Mouse (Mus musculus) liver, embryonic 14.5 days (tissue): ENCODE data around the gene Bpgm. TPM values are rescaled to one million over a fixed set of nuclear protein-coding genes. Genes with fewer than 3 reads are reported as not detected.

ENCODE experiments used
- ATAC-seq: fragments of 200-750 bp; cut with Nextera tagmentation; 2 replicates; pipeline ENCODE4 v1.8.0; 2017; ENCODE audit warnings: moderate number of reproducible peaks, mild to moderate bottlenecking, moderate library complexity; ENCODE audit not compliant: insufficient read depth
- DNase-seq, 3 experiments: peaks; one replicate each; pipeline ENCODE4 v3.0.0-alpha.2; 2012 to 2013; ENCODE audit warnings: low read depth in 3 of 3, low spot score in 3 of 3
- H3K27ac ChIP-seq: fragments of 300-500 bp; sonication (generic); 2 replicates; pipeline ENCODE4 v1.5.1; 2014; ENCODE audit warnings: moderate library complexity, mild to moderate bottlenecking, control low read depth, inconsistent platforms
- H3K27me3 ChIP-seq: fragments of 300-500 bp; sonication (generic); 2 replicates; pipeline ENCODE4 v1.6.1; 2014; ENCODE audit warnings: mild to moderate bottlenecking, low read length, moderate library complexity; ENCODE audit not compliant: control insufficient read depth, insufficient read depth
- H3K36me3 ChIP-seq: fragments of 300-500 bp; sonication (generic); replicated peaks from 2 replicates; pipeline ENCODE4 v1.6.1; 2014; ENCODE audit warnings: low read depth; ENCODE audit not compliant: control insufficient read depth, insufficient read depth
- H3K4me1 ChIP-seq, 2 experiments: fragments of 200-500 bp in 1 of 2; fragments of 300-500 bp in 1 of 2; sonication (generic) in 1 of 2; replicated peaks; 2 replicates each; pipeline ENCODE4 v1.6.1; 2012 to 2014; ENCODE audit warnings: antibody characterized with exemption in 1 of 2, inconsistent platforms in 1 of 2, low read length in 1 of 2; ENCODE audit not compliant: control insufficient read depth in 2 of 2, insufficient read depth in 2 of 2
- H3K4me2 ChIP-seq: fragments of 300-500 bp; sonication (generic); 2 replicates; pipeline ENCODE4 v1.6.1; 2014; ENCODE audit warnings: low read depth, mild to moderate bottlenecking, control low read depth, moderate library complexity
- H3K4me3 ChIP-seq, 2 experiments: fragments of 200-500 bp in 1 of 2; fragments of 300-500 bp in 1 of 2; sonication (generic) in 1 of 2; 2 replicates each; pipeline ENCODE4 v1.5.1; 2012 to 2014; ENCODE audit warnings: low read depth in 2 of 2, low read length in 2 of 2, mild to moderate bottlenecking in 2 of 2, control low read depth in 1 of 2, inconsistent platforms in 1 of 2, moderate library complexity in 1 of 2; ENCODE audit not compliant: insufficient read depth in 1 of 2
- H3K9ac ChIP-seq: fragments of 300-500 bp; sonication (generic); replicated peaks from 2 replicates; pipeline ENCODE4 v1.6.1; 2014; ENCODE audit warnings: mild to moderate bottlenecking, control low read depth, moderate library complexity
- H3K9me3 ChIP-seq: fragments of 300-500 bp; sonication (generic); 2 replicates; pipeline ENCODE4 v1.6.1; 2016; ENCODE audit warnings: low read length, mixed read lengths; ENCODE audit not compliant: control insufficient read depth
- CTCF ChIP-seq: IDR thresholded peaks from 2 replicates; pipeline ENCODE4 v1.5.1; 2016; ENCODE audit warnings: antibody characterized with exemption, low read depth, control low read depth
- EP300 ChIP-seq: IDR thresholded peaks from 2 replicates; pipeline ENCODE4 v1.6.1; 2016; ENCODE audit warnings: antibody characterized with exemption, low read depth
- WGBS: fragments of 180-500 bp; shearing (Covaris S2); extraction: QIAGEN DNeasy Blood & Tissue Kit; methylation state at CpG from one replicate; pipeline ENCODE4 v1.1.7; 2014; ENCODE audit not compliant: insufficient replicate concordance; 5-methylcytosine and 5-hydroxymethylcytosine counted together
- polyA plus RNA-seq, 2 experiments: library from polyadenylated mRNA; depleted of rRNA in 1 of 2; stranded (reverse) in 1 of 2; unstranded in 1 of 2; fragments of >200 nt; fragmentation: Nextera tagmentation in 1 of 2; extraction: Ambion mirVana in 1 of 2; gene quantifications; 2 replicates each; pipeline versions ENCODE4 v1.2.1 to v1.2.3; 2012 to 2014

Bpgm gene
- polyA plus RNA-seq, 2 experiments, result 140 to 143 TPM

GRCm38 (mm10) chr6:34554291-34554997 lies 78.4 kb downstream of the Bpgm start:
- no peak for DNase-seq

More at GRCm38 (mm10) chr6:34554291-34554997, 78.4 kb downstream of the Bpgm start:
- Histone ChIP-seq H3K4me2 (no peak overlapping the region), H3K36me3 (no peaks in the 10 kb centered on the region), H3K27me3 (no peaks in the 10 kb centered on the region), H3K9ac (no peak overlapping the region), H3K4me1 (no peaks in the 10 kb centered on the region), H3K9me3 (no peaks in the 10 kb centered on the region), H3K27ac (no peak overlapping the region), H3K4me3 (no peak overlapping the region)
- TF ChIP-seq EP300 (no peak), CTCF (no peak)
- no peak for ATAC-seq
- WGBS, result 49% methylated on average over 9 of the region's 9 CpGs

Other genes starting within 250 kb of the Bpgm start
- gene Akr1b3, start 158.7 kb upstream of the Bpgm start, polyA plus RNA-seq (2012; rRNA removed), result 27.3 and 32.2 TPM in 2 replicates
- gene Akr1b3, start 158.7 kb upstream of the Bpgm start, polyA plus RNA-seq (2014; fragmentation: Nextera tagmentation; extraction: Ambion mirVana), result 48.4 and 50.4 TPM in 2 replicates
- gene Akr1b8, start 122.1 kb upstream of the Bpgm start, polyA plus RNA-seq (2012; rRNA removed), result 3.6 and 4.7 TPM in 2 replicates
- gene Akr1b8, start 122.1 kb upstream of the Bpgm start, polyA plus RNA-seq (2014; fragmentation: Nextera tagmentation; extraction: Ambion mirVana), result 4.2 and 5.7 TPM in 2 replicates
- gene Akr1b10, start 92.0 kb upstream of the Bpgm start, polyA plus RNA-seq (2012; rRNA removed), result 4.6 and 5.1 TPM in 2 replicates
- gene Akr1b10, start 92.0 kb upstream of the Bpgm start, polyA plus RNA-seq (2014; fragmentation: Nextera tagmentation; extraction: Ambion mirVana), result 5.0 and 5.5 TPM in 2 replicates
- 1.7 and 2.4 TPM in 2 replicates for gene Akr1b7, start 63.9 kb upstream of the Bpgm start, polyA plus RNA-seq (2012; rRNA removed)
- gene Akr1b7, start 63.9 kb upstream of the Bpgm start, polyA plus RNA-seq (2014; fragmentation: Nextera tagmentation; extraction: Ambion mirVana), result 5.1 and 5.4 TPM in 2 replicates
- 15.1 and 24.9 TPM in 2 replicates for gene Cald1, start 122.3 kb downstream of the Bpgm start, polyA plus RNA-seq (2012; rRNA removed)
- 44.0 and 45.1 TPM in 2 replicates for gene Cald1, start 122.3 kb downstream of the Bpgm start, polyA plus RNA-seq (2014; fragmentation: Nextera tagmentation; extraction: Ambion mirVana)